Mouse (Mus musculus) limb, embryonic 10.5 days (tissue): ENCODE measurements around the gene Col6a4. TPM values are rescaled to one million over a fixed set of nuclear protein-coding genes. Genes with fewer than 3 reads are reported as not detected.

ENCODE experiments used
- DNase-seq: peaks from one replicate; pipeline ENCODE4 v3.0.0-alpha.2; 2017; ENCODE audit warnings: low spot score
- H3K27ac ChIP-seq: fragments of 300-500 bp; sonication (generic); 2 replicates; pipeline ENCODE4 v1.5.1; 2016; ENCODE audit warnings: mild to moderate bottlenecking
- H3K27me3 ChIP-seq: fragments of 300-500 bp; sonication (generic); 2 replicates; pipeline ENCODE4 v1.6.1; 2016; ENCODE audit warnings: low read depth, mild to moderate bottlenecking; ENCODE audit not compliant: poor library complexity, severe bottlenecking
- H3K36me3 ChIP-seq: fragments of 300-500 bp; sonication (generic); 2 replicates; pipeline ENCODE4 v1.6.1; 2016; ENCODE audit warnings: mild to moderate bottlenecking, moderate library complexity
- H3K4me1 ChIP-seq: fragments of 300-500 bp; sonication (generic); 2 replicates; pipeline ENCODE4 v1.6.1; 2016
- H3K4me3 ChIP-seq: fragments of 300-500 bp; sonication (generic); 2 replicates; pipeline ENCODE4 v1.5.1; 2016; ENCODE audit warnings: mild to moderate bottlenecking, moderate library complexity
- H3K9me3 ChIP-seq: fragments of 300-500 bp; sonication (generic); replicated peaks from 2 replicates; pipeline ENCODE4 v1.6.1; 2016; ENCODE audit warnings: mild to moderate bottlenecking
- WGBS: fragments of 180-500 bp; shearing (Covaris S2); methylation state at CpG from one replicate; pipeline ENCODE4 v1.1.7; 2016; 5-methylcytosine and 5-hydroxymethylcytosine counted together
- polyA plus RNA-seq: library from polyadenylated mRNA; unstranded; fragments of >200 nt; fragmentation: Nextera tagmentation; extraction: Ambion mirVana; gene quantifications from 2 replicates; pipeline ENCODE4 v1.2.1, GENCODE M21; 2016

Col6a4 gene
- polyA plus RNA-seq, 1 experiment from 2014 or later = 0.09 TPM

DNA sequence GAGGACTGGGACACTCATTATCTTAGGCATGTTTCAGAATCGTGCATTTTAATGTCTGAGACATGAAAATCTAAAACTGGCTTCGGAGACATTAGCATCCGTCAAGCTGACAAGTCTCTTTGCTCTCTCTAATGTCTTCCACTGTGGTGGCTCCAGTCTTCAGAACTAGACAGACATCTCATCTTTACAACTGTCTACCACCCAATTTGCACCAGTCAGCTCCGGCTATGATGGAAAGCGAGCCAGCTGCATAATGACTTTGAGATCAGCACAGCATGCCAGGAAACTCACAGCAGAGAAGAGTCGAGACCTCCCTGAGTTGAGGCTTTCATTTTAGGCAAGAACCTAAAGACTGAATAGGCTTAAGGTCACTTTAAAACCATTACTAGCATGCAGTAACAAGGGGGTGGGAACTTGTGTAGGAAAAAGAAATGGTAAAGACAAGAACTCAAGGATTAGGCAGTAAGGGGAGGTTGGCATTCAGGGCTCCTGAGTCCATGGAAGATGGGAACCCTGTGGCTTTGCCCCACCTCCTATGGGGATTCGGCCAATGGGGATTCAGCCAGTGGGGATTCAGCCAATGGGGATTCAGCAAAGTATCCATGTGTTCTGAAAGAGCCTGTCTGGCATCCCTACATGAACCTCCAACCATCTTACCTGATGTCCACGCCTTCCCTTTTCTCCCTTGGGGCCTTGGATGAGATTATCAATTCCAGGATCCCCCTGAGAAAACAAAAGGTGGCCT lies 56.5 kb downstream of the Col6a4 start:
- no peaks in the 10 kb centered on the region for H3K36me3 ChIP-seq
- H3K27ac ChIP-seq = no peak overlapping the region
- no peaks in the 10 kb centered on the region for H3K4me1 ChIP-seq
- WGBS = 82% methylated on average over 8 of the region's 8 CpGs
- H3K27me3 ChIP-seq = no peaks in the 10 kb centered on the region
- H3K9me3 ChIP-seq = no peaks in the 10 kb centered on the region
- H3K4me3 ChIP-seq = no peak overlapping the region
- DNase-seq = no peak

DNA sequence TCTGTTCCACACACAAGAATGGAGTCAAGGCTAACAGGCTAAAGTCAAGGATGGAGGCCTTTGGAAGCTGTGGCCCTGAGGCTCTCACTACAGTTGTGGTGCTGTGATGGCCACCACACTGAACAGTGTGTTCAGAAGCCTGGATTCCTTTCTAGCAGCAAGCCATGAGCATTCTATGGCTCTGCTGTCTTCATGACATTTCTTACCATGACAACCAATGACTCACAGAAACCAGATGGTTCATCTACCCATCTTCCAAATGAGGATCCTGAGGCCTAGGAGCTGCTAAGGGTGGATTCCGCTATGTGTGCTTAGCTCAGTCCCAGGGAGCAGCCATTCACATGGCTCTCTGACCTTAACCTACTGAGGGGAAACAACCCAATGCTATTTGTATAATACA lies 57.3 kb downstream of the Col6a4 start:
- no peaks in the 10 kb centered on the region for H3K9me3 ChIP-seq
- no peak overlapping the region for H3K27ac ChIP-seq
- H3K36me3 ChIP-seq = no peaks in the 10 kb centered on the region
- no peak for DNase-seq
- no peaks in the 10 kb centered on the region for H3K27me3 ChIP-seq
- no peak overlapping the region for H3K4me3 ChIP-seq
- 76% methylated on average over 1 of the region's 1 CpGs for WGBS
- no peaks in the 10 kb centered on the region for H3K4me1 ChIP-seq

DNA sequence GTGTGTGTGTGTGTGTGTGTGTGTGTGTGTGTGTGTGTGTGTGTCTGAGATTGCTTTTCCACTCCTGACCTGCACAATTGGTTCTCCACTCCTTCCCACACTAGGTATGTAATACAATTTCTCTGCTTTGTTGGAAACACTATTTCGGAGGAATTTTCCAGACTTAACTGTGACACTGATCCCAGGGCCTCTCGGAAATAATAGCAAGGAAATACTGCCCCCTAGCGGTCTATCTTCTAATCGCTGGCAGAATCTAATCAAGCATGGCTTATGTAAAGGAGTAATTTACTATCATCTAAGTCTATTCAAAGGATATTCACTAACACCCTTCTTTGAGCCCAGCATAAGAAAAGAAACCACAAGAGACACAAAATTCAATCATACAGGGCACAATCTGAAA lies 57.7 kb downstream of the Col6a4 start:
- no peaks in the 10 kb centered on the region for H3K36me3 ChIP-seq
- DNase-seq = peak; percentile 62
- no peaks in the 10 kb centered on the region for H3K27me3 ChIP-seq

DNA sequence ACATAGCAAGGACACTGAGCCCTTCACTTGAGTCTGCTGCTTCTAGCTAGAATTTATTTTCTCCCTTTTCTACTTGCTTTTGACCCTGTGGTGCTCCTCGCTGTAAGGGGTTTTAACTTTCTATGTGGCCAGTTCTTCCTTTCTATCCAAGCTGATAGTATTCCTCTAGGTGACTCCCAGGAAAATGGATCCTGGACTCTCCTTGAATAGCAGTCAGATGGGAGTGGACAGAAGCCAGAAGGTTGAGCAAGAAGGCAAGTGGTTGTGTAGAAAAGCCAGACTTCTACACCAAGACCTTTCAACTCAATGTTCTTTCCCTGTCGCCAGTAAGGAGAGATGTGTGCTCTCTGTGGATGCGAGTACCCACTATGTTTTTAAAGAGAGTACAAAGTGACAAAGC lies 80.9 kb downstream of the Col6a4 start:
- Histone ChIP-seq H3K4me3 (no peak overlapping the region), H3K36me3 (no peaks in the 10 kb centered on the region), H3K4me1 (no peaks in the 10 kb centered on the region), H3K27me3 (no peaks in the 10 kb centered on the region), H3K9me3 (no peaks in the 10 kb centered on the region), H3K27ac (no peak overlapping the region)
- WGBS = 88% methylated on average over 3 of the region's 3 CpGs
- no peak for DNase-seq

More for the DNA sequence above, 57.7 kb downstream of the Col6a4 start:
- 16% methylated on average over 4 of the region's 4 CpGs for WGBS
- Histone ChIP-seq H3K27ac (no peak overlapping the region), H3K9me3 (no peaks in the 10 kb centered on the region), H3K4me1 (no peaks in the 10 kb centered on the region), H3K4me3 (no peak overlapping the region)

DNA sequence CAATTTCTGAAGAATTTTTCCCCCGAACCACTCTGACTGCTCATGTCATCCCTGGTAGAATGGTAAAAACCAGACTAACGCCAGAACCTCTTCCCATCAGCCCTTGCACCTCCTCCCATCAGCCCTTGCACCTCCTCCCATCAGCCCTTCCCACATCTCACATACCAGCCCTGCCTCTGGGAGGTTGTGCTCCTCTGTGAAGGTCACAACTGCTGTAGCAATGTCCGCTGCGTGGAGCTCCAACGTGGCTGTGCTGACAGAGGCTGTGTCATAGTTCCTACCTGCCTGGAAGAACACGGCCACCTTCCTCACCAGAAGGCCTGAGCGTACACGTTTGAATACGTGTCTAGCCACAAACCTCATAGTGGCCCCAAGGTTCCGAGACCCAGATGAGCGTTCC lies 83.4 kb downstream of the Col6a4 start:
- Histone ChIP-seq H3K36me3 (no peaks in the 10 kb centered on the region), H3K27me3 (no peaks in the 10 kb centered on the region), H3K27ac (no peak overlapping the region), H3K9me3 (no peaks in the 10 kb centered on the region), H3K4me1 (no peaks in the 10 kb centered on the region), H3K4me3 (no peak overlapping the region)
- 91% methylated on average over 11 of the region's 11 CpGs for WGBS
- no peak for DNase-seq

DNA sequence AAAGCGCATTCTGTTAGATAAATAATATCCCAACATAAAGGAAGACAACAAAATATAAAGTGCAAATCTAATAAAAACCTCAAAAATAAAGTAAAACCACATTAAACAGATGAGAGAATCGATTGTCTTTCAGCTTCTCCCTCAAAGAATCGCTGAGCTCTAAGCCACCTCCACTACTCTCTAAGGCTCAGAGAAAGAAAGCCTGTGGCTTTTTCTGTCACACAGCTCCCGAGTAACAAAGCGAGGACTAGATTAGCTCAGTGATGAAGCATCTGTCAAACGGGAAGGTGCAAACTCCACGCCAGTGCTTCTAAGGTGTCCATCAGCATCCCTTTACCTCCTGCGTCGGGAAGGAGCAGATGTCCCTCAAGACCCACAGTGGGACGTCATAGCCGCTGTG lies 98.6 kb downstream of the Col6a4 start:
- Histone ChIP-seq H3K36me3 (no peaks in the 10 kb centered on the region), H3K27ac (no peak overlapping the region), H3K9me3 (no peaks in the 10 kb centered on the region), H3K27me3 (no peaks in the 10 kb centered on the region), H3K4me3 (no peak overlapping the region), H3K4me1 (no peaks in the 10 kb centered on the region)
- WGBS = 58% methylated on average over 11 of the region's 11 CpGs
- DNase-seq = no peak

DNA sequence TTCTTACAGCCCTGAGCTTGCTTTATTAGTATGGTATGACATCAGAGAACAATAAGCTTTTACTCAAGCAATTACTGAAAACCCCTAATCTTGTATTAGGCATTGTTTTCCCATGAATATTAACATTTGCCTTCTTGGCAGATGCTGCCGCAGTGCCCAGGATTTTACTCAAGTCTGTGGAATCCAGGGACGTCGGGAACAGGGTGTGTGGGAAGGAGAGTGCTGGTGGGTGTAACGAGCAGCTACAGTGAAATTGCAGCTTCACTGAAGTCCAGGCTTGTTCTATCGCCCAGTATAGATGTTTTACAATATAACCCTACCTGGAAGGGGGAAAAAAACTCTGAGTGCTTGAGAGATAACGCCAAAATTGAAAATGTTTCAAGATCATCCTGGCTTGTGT lies 104.2 kb downstream of the Col6a4 start:
- Histone ChIP-seq H3K27ac (no peak overlapping the region), H3K36me3 (no peaks in the 10 kb centered on the region), H3K4me1 (no peaks in the 10 kb centered on the region), H3K27me3 (no peaks in the 10 kb centered on the region), H3K9me3 (no peaks in the 10 kb centered on the region), H3K4me3 (no peak overlapping the region)
- WGBS = 84% methylated on average over 6 of the region's 6 CpGs
- no peak for DNase-seq

DNA sequence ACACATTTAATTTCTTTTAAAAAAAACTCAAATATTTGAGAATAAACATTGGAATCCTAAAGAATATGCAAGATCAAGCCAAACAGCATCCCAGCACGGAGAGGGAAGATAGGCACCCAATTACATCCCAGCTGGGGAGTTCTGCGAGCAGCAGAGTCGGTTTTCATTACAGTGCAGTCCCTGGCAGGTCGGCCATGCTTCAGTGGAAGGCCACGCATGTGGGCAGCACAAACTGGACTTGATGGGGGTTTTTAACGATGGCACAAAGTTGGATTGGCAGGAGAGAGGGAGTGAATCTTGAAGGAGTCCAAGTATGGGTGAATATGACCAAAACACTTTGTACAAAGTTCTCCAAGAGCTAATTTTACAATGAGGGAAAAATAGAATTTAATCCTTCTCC lies 106.5 kb downstream of the Col6a4 start:
- no peak overlapping the region for H3K27ac ChIP-seq
- 0 out of 2 replicates have a peak, but pooled peaks cover 3% of the 10 kb centered on the region for H3K27me3 ChIP-seq
- H3K4me1 ChIP-seq = no peaks in the 10 kb centered on the region
- WGBS = 79% methylated on average over 6 of the region's 6 CpGs
- no peak for DNase-seq
- no peaks in the 10 kb centered on the region for H3K36me3 ChIP-seq
- H3K9me3 ChIP-seq = no peaks in the 10 kb centered on the region
- no peak overlapping the region for H3K4me3 ChIP-seq

DNA sequence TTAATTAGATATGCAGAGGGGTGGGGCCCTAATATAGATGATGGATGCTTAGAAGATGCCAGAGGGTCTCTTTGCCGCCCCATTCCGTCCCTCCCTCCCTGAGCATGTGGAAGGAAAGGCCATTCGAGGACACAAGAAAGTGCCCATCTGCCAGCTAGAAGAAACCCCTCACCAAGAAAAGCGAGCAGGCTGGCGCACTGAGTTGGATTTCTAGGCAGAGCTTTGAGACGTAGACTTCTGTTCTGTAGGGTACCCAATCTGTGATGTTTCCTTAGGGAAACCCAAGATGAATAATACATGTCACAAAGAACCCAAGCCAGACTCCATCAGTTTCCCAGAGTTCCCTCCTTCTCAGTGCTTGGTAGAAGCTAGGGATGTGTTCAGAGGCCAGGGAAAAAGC lies 107.1 kb downstream of the Col6a4 start:
- no peaks in the 10 kb centered on the region for H3K36me3 ChIP-seq
- no peak for DNase-seq
- H3K4me1 ChIP-seq = no peaks in the 10 kb centered on the region
- H3K9me3 ChIP-seq = no peaks in the 10 kb centered on the region
- 0 out of 2 replicates have a peak, but pooled peaks cover 3% of the 10 kb centered on the region for H3K27me3 ChIP-seq
- H3K4me3 ChIP-seq = no peak overlapping the region
- 91% methylated on average over 6 of the region's 6 CpGs for WGBS
- no peak overlapping the region for H3K27ac ChIP-seq

DNA sequence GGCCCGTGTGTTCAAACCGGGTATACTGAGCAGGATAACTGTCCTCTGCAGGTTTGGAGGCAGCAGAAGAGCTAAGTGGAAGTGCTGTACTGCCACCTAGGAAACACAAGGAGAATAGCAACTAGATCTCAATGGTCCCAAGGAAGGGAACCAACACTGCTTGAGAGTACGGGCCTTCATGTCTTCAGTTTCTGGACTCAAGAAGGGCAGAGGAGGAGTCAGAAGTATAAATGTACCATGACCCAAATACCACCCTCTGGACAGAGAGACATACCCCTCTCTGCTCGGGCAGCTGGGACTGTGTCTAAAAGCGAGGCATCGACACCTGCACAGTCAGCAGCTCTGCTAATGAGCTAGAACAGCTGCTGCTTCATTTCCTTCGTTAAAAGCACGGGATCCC lies 108.5 kb downstream of the Col6a4 start:
- no peaks in the 10 kb centered on the region for H3K4me1 ChIP-seq
- no peaks in the 10 kb centered on the region for H3K36me3 ChIP-seq
- WGBS = 76% methylated on average over 8 of the region's 8 CpGs
- H3K9me3 ChIP-seq = no peaks in the 10 kb centered on the region
- no peak for DNase-seq
- no peak overlapping the region for H3K4me3 ChIP-seq
- H3K27ac ChIP-seq = no peak overlapping the region
- 0 out of 2 replicates have a peak, but pooled peaks cover 3% of the 10 kb centered on the region for H3K27me3 ChIP-seq

DNA sequence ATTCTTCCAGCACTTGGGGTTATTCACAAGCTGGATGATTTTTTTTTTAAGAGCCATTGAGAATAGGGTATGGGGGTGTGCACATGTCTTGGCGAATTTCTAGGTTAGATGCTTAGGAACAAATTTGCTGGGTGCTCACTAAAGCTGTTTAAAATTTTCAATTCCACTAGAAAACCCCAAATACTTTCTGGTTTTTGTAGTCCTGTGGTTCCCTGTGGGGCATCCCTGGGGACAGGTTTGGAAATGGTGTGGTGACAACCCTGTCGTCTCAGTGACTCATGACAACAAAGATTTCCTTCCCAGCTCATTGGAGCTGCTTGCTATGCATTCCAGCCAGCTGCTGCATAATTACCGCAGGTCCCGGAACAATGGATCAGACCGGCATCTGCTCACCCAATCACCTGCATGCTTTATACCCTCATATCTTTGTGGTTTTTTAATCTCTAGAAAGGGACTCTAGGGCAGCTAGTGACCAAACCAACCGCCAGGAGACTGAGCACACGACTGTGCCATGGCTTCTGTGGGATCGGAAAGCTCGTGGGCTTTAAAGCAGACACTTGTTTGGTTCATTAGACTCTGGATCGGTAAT lies 111.6 kb downstream of the Col6a4 start:
- H3K9me3 ChIP-seq = no peaks in the 10 kb centered on the region
- 0 out of 2 replicates have a peak, but pooled peaks cover 3% of the 10 kb centered on the region for H3K27me3 ChIP-seq
- no peak overlapping the region for H3K4me3 ChIP-seq
- no peak overlapping the region for H3K27ac ChIP-seq
- DNase-seq = no peak
- 49% methylated on average over 10 of the region's 10 CpGs for WGBS
- no peaks in the 10 kb centered on the region for H3K36me3 ChIP-seq
- H3K4me1 ChIP-seq = peaks cover 10% of the 10 kb centered on the region; the same call in 1 of the 2 replicates

DNA sequence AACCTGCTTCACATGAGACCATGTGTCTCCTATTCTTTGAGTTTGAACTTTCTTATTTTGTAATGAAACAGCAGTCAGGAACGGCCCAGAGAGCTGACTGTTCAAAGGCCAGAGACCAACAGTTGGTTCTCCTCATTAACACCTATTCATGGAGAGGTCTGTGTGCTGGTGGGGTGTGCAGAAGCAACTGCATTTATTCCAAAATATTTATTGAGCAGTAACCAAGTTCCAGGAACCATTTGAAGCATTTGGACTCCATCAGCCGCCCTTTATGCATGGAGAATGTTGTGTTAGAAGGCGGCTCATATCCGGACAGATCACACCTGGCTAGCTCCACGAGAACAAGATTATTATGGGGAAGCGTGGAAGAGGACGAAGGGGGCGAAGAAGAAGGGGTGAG lies 118.1 kb downstream of the Col6a4 start:
- 95% methylated on average over 8 of the region's 8 CpGs for WGBS
- Histone ChIP-seq H3K27ac (no peak overlapping the region), H3K4me1 (peaks cover 10% of the 10 kb centered on the region; the same call in 1 of the 2 replicates)

DNA sequence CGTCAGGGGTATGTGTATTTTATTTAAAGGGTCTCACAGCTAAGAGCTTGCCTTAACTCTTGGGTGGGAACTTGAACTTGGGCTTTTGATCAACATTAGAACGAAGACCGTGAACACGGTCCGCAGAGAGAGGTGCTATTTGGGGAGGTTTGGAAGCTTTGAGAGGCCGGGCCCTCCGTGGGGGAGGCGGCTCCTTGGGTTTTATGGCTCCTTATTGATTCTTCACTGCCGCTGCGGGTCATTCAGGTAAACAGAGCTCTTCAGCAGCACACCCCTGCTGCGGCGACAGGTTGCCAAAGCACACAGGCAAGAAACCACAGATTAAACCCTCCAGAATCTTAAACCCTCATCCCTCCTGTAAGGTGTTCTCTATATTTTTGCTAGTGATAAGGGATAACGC lies 119.7 kb downstream of the Col6a4 start:
- 12% methylated on average over 13 of the region's 13 CpGs for WGBS
- no peaks in the 10 kb centered on the region for H3K9me3 ChIP-seq

More for the DNA sequence above, 118.1 kb downstream of the Col6a4 start:
- H3K27me3 ChIP-seq = peaks cover 28% of the 10 kb centered on the region
- no peaks in the 10 kb centered on the region for H3K36me3 ChIP-seq
- DNase-seq = no peak
- H3K9me3 ChIP-seq = no peaks in the 10 kb centered on the region
- H3K4me3 ChIP-seq = no peak overlapping the region

More for the DNA sequence above, 119.7 kb downstream of the Col6a4 start:
- Histone ChIP-seq H3K27me3 (peaks cover 28% of the 10 kb centered on the region), H3K27ac (no peak overlapping the region), H3K4me3 (no peak overlapping the region), H3K4me1 (peaks cover 10% of the 10 kb centered on the region; the same call in 1 of the 2 replicates), H3K36me3 (no peaks in the 10 kb centered on the region)
- no peak for DNase-seq
